Mouse (Mus musculus): ENCODE results near the gene Nyap2.

DNA sequence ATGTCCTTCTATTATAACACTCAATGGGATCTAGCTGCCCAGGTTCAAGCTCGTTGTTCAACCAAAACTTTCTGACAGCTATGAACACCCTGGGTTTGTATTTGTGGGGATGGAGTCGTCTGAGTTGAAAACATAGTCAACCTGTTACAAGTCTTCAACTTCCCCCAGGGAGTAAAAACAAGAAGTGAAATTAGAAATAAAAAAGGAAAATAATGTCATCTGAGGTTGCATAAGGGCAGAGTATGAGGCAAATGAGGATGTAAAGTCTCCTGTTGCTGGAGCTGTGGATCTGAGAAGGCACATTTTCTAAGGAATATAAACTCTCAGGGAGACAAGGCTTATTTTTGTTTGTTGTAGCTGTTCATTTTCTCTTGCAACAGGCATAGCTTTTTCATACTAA, 17.9 kb upstream of the Nyap2 start:
- TF ChIP-seq CTCF (conservative IDR thresholded peaks at IDR 0.05; ENCODE audit: low read length) (no peak), NANOG (IDR thresholded peaks at IDR 0.05; ENCODE audit: borderline replicate concordance, low read length) (no peak)

Data from E14TG2a.4 (cell line).